Mouse (Mus musculus): ENCODE measurements around the gene Galnt10. TPM values are rescaled to one million over a fixed set of nuclear protein-coding genes. Genes with fewer than 3 reads are reported as not detected.

The Galnt10 gene
- total RNA-seq, 1 experiment, result 13.5 TPM

GRCm38 (mm10) chr11:57614502-57614901 is 30.7 kb upstream of the Galnt10 start:
- in situ Hi-C loops (cut with MboI; ENCODE audit: low sequenced_read_pairs in 2 of 2, unreplicated experiment in 2 of 2), result no loop called here
- Histone ChIP-seq H3K9ac (ENCODE audit: insufficient read depth, low read depth, low read length, poor library complexity, severe bottlenecking) (no peak overlapping the region), H3K4me1 (ENCODE audit: control insufficient read depth in 2 of 2, insufficient read depth in 2 of 2, low read length in 2 of 2, poor library complexity in 1 of 2) (no peaks in the 10 kb centered on the region), H3K27ac (ENCODE audit: insufficient read depth, low read depth, low read length, poor library complexity, severe bottlenecking) (no peak overlapping the region), H3K36me3 (ENCODE audit: control insufficient read depth, insufficient read depth, low read length, poor library complexity, severe bottlenecking) (no peaks in the 10 kb centered on the region), H3K9me3 (ENCODE audit: control insufficient read depth, insufficient read depth, low read depth, low read length) (no peaks in the 10 kb centered on the region), H3K4me3 (ENCODE audit: insufficient read depth in 1 of 2, low read depth in 1 of 2, low read length in 2 of 2, poor library complexity in 1 of 2, severe bottlenecking in 1 of 2) (no peak overlapping the region)
- TF ChIP-seq MAFK (IDR thresholded peaks at IDR 0.05; ENCODE audit: insufficient read depth, low read depth, low read length) (no peak), ZC3H11A (IDR thresholded peaks at IDR 0.05; ENCODE audit: borderline replicate concordance, low read depth, low read length) (no peak), CHD2 (IDR thresholded peaks at IDR 0.05; ENCODE audit: low read depth, low read length) (no peak), HCFC1 (IDR thresholded peaks at IDR 0.05; ENCODE audit: borderline replicate concordance, insufficient read depth, low read length) (no peak), ZNF384 (IDR thresholded peaks at IDR 0.05; ENCODE audit: low read depth, low read length) (no peak)
- DNase-seq (ENCODE audit: low read depth, low spot score), result no peak

- Histone ChIP-seq H3K9me3 (ENCODE audit: control insufficient read depth, insufficient read depth, low read depth, low read length) (no peaks in the 10 kb centered on the region), H3K4me1 (ENCODE audit: control insufficient read depth in 2 of 2, insufficient read depth in 2 of 2, low read length in 2 of 2, poor library complexity in 1 of 2) (no peaks in the 10 kb centered on the region), H3K27ac (ENCODE audit: insufficient read depth, low read depth, low read length, poor library complexity, severe bottlenecking) (no peak overlapping the region), H3K4me3 (ENCODE audit: insufficient read depth in 1 of 2, low read depth in 1 of 2, low read length in 2 of 2, poor library complexity in 1 of 2, severe bottlenecking in 1 of 2) (no peak overlapping the region), H3K9ac (ENCODE audit: insufficient read depth, low read depth, low read length, poor library complexity, severe bottlenecking) (no peak overlapping the region), H3K36me3 (ENCODE audit: control insufficient read depth, insufficient read depth, low read length, poor library complexity, severe bottlenecking) (no peaks in the 10 kb centered on the region)
- no peak for DNase-seq (ENCODE audit: low read depth, low spot score)
- in situ Hi-C loops (cut with MboI; ENCODE audit: low sequenced_read_pairs in 2 of 2, unreplicated experiment in 2 of 2), result no loop called here
- no peak for TF ChIP-seq ZNF384 (IDR thresholded peaks at IDR 0.05; ENCODE audit: low read depth, low read length)
- TF ChIP-seq CHD2 (IDR thresholded peaks at IDR 0.05; ENCODE audit: low read depth, low read length), result no peak
- no peak for TF ChIP-seq ZC3H11A (IDR thresholded peaks at IDR 0.05; ENCODE audit: borderline replicate concordance, low read depth, low read length)
- no peak for TF ChIP-seq HCFC1 (IDR thresholded peaks at IDR 0.05; ENCODE audit: borderline replicate concordance, insufficient read depth, low read length)
- no peak for TF ChIP-seq MAFK (IDR thresholded peaks at IDR 0.05; ENCODE audit: insufficient read depth, low read depth, low read length)
These were observed 30.0 kb upstream of the Galnt10 start for GRCm38 (mm10) chr11:57615286-57615685.

DNA sequence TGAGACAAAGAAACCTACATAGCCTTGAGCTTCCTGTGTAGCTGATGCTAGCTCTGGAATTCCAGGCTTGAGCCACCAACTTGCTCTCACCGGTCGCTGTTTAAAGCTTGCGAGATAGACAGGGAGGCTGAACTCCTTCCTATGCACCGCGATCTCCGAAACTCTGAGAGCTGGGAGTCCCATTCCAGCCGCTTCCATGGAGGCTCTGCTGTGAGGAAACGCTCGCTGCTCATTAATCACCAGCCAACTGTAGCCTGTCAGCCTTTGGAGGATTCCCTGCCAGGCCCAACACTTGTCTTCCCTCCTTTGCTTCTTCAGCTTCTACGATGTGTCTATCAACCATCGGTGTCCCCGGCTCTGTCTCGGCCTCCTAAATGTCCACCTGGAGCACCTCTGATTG is 29.4 kb upstream of the Galnt10 start:
- DNase-seq (ENCODE audit: low read depth, low spot score), result no peak
- Histone ChIP-seq H3K36me3 (ENCODE audit: control insufficient read depth, insufficient read depth, low read length, poor library complexity, severe bottlenecking) (no peaks in the 10 kb centered on the region), H3K4me1 (ENCODE audit: control insufficient read depth in 2 of 2, insufficient read depth in 2 of 2, low read length in 2 of 2, poor library complexity in 1 of 2) (no peaks in the 10 kb centered on the region), H3K9me3 (ENCODE audit: control insufficient read depth, insufficient read depth, low read depth, low read length) (no peaks in the 10 kb centered on the region), H3K4me3 (ENCODE audit: insufficient read depth in 1 of 2, low read depth in 1 of 2, low read length in 2 of 2, poor library complexity in 1 of 2, severe bottlenecking in 1 of 2) (no peak overlapping the region), H3K27ac (ENCODE audit: insufficient read depth, low read depth, low read length, poor library complexity, severe bottlenecking) (no peak overlapping the region), H3K9ac (ENCODE audit: insufficient read depth, low read depth, low read length, poor library complexity, severe bottlenecking) (no peak overlapping the region)
- TF ChIP-seq CHD2 (IDR thresholded peaks at IDR 0.05; ENCODE audit: low read depth, low read length) (no peak), ZNF384 (IDR thresholded peaks at IDR 0.05; ENCODE audit: low read depth, low read length) (no peak), ZC3H11A (IDR thresholded peaks at IDR 0.05; ENCODE audit: borderline replicate concordance, low read depth, low read length) (no peak), HCFC1 (IDR thresholded peaks at IDR 0.05; ENCODE audit: borderline replicate concordance, insufficient read depth, low read length) (no peak), MAFK (IDR thresholded peaks at IDR 0.05; ENCODE audit: insufficient read depth, low read depth, low read length) (no peak)
- in situ Hi-C loops (cut with MboI; ENCODE audit: low sequenced_read_pairs in 2 of 2, unreplicated experiment in 2 of 2), result no loop called here

DNA sequence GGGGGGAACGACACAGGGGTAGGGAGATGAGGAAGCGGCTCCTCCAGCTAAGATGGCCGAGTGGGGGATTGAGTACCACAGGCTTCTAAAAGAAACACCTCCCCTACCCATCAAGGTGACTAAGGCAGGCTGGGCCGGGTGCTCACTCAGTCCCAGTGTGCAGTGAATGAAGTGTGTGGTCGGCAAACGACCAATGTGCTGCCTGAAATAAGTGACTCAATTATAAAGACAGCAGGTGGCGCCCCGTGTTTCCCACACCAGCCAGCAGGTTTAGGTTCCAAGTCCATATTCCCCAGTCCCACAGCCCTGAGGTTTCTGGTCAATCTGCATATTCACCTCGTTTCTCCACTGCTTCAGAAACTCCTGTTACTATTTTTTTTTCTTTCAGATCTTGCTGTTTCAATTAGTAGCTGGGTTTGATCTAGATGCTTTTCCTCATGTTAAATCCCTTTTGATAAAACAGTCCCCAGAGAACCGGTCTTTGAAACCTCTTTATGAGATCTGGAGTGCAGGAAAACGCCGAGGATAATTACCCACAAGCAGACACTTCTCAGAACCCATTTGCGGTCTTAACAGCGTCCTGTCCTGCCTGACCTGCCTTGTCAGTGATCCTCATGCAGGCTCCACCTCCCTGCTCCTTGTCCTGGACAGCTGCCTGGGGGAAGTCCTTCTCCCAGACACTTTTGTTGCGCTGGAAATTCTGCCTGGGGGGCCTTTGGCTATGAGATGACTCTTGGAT is 27.5 kb upstream of the Galnt10 start:
- DNase-seq (ENCODE audit: low read depth, low spot score), result no peak
- Histone ChIP-seq H3K4me3 (ENCODE audit: insufficient read depth in 1 of 2, low read depth in 1 of 2, low read length in 2 of 2, poor library complexity in 1 of 2, severe bottlenecking in 1 of 2) (no peak overlapping the region), H3K9me3 (ENCODE audit: control insufficient read depth, insufficient read depth, low read depth, low read length) (no peaks in the 10 kb centered on the region), H3K27ac (ENCODE audit: insufficient read depth, low read depth, low read length, poor library complexity, severe bottlenecking) (no peak overlapping the region), H3K36me3 (ENCODE audit: control insufficient read depth, insufficient read depth, low read length, poor library complexity, severe bottlenecking) (no peaks in the 10 kb centered on the region), H3K9ac (ENCODE audit: insufficient read depth, low read depth, low read length, poor library complexity, severe bottlenecking) (no peak overlapping the region), H3K4me1 (ENCODE audit: control insufficient read depth in 2 of 2, insufficient read depth in 2 of 2, low read length in 2 of 2, poor library complexity in 1 of 2) (no peaks in the 10 kb centered on the region)
- TF ChIP-seq MAFK (IDR thresholded peaks at IDR 0.05; ENCODE audit: insufficient read depth, low read depth, low read length), result no peak
- no peak for TF ChIP-seq ZNF384 (IDR thresholded peaks at IDR 0.05; ENCODE audit: low read depth, low read length)
- TF ChIP-seq ZC3H11A (IDR thresholded peaks at IDR 0.05; ENCODE audit: borderline replicate concordance, low read depth, low read length), result no peak
- no peak for TF ChIP-seq HCFC1 (IDR thresholded peaks at IDR 0.05; ENCODE audit: borderline replicate concordance, insufficient read depth, low read length)
- in situ Hi-C loops (cut with MboI; ENCODE audit: low sequenced_read_pairs in 2 of 2, unreplicated experiment in 2 of 2), result no loop called here

All from ES-E14 (cell line).